Mouse (Mus musculus): Measurements from ENCODE around the gene 1110059E24Rik. TPM values are rescaled to one million over a fixed set of nuclear protein-coding genes. Genes with fewer than 3 reads are reported as not detected.
"Not testable (repeated sequence)": the region's sequence is repeated elsewhere in the genome, so short reads cannot be mapped to it uniquely, and the experiment has no call there.

1110059E24Rik gene
- total RNA-seq, 1 experiment from 2014 or later: 30.5 TPM

DNA sequence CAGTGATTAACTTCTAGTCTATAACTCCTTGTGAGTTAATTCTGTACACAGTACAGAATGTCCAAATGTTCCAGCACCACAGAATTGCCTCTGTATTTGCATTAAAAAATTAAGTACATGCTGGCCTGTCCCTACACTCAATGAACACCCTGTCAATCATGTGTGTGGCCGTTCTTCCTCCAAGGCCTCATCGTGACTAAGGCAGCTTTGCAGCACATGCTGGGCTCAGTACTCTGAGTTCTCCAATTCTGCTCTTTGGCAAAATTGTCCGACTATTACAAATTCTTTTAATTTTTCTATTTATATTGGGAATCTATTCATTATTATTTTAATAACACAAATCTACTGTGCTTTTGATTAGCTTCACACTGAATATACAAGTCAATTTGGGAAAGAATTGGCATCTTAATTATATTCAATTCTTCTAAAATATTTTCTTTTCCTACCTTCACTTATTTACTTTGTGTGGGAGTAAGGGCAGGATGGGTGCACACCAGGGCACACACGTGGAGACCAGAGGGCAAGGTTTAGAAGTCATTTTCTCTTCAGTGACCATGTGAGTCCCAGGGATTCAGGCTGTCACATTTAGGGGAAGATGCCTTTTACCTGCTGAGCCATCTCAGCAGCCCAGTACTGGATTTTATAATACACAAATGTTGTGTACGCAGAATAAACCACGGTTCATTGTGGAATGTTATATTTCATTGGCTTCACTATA lies 26.3 kb downstream of the 1110059E24Rik start:
- DNase-seq: peak; percentile 37

DNA sequence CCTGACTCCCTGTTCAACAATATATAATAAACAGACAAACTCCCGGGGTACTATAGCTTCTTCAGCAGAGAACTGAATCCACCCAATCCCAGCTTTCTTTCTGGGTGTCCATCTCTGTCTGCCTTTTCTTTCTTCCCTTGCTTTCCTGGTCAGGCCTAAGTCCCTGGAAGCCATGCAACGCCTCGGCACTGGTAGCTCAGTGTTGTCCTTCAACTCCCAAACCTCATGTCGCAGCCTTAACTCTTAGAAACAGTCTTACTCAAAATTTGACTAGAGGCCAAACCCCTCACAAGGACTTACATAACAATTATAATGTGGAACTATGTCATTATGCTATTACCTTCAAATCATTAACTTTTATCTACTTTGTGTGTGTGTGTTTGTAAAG lies 28.6 kb downstream of the 1110059E24Rik start:
- DNase-seq: peak; percentile 22

DNA sequence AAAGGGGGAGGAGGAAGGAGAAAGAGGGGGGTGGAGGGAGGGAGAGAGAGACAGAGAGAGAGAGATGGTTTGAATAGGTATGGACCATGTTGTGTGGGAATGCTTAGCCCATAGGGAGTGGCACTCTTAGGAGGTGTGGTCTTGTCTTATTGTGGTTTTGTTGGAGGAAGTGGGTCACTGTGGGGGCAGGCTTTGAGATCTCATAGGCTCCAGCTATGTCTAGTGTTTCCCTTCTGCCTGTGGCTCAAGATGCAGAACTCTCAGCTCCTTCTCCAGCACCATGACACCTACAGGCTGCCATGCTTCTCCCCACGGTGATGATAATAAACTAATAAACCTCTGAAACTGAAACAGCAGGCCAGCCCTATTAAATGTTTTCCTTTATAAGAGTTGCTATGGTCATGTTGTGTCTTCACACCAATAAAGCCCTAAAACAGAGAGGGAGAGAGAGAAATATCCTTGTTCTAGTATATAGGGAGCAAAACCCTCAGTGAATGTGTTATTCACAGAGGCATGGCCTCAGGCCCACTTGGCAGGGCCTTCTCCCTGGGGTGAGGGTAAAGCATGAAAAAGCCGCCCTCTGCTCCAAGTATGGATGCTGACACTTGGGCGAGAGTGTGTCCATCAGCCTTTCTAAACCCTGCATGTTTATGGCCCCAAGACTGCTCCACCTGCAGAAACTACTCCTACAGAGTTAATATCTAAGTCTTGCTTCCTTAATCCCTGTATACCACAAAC lies 29.2 kb downstream of the 1110059E24Rik start:
- DNase-seq: peak; percentile 56

DNA sequence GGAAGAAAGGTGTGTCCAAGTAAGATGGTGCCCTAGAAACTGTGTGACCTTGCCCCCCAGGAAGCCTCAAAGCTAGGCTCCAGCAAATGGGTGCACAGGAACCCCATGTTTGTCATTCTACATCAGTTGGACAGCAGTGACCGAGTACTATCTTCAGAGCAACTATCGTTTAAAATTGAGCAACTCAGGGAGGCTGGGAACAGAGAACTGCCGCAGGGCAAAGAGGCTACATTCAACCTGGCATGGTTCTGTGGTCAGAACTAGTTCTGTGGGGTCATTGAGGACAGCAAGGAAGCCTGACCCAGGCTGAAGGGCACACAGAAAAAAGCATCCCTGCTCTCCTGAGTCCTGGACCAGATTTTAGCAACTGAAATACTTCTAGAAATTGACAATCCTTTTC lies 37.0 kb downstream of the 1110059E24Rik start:
- DNase-seq: no peak

DNA sequence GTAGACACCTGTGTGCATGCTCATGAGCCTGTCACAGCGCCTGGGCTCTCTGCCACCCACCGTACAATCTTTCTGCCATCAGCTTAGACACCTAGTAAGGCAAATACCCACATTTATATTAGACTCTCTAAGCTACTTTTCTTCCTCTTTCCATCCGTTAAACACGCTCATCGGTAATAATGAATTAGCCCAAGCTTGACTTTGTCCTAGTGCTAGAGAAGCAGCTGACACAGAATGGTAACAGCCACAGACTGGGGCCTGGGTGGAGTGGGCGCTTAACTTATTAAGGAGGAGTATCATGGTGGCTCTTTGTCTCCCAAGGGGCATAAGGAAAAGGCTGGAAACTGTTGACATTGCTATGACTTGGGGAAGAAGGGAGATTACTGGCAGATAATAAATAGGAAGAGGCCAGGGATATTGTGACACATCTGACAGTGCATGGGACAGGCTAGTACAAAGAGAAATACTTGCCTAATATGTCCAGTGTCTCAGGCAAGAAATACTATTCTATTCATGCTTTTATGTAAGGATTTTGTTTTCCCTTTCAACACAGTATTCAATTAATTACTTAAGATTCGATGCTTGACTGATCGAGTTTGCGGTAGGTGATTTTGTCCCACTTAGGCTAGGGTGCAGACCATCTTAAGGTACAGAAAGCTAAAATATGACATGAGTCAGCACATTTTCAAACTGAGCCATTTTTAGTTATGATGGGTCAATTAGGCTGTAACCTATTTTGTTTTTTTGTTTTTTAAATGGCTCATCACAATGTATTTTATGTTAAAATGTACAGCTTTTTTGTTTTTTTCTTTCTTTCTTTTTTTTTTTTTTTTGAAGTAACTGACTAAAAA lies 40.8 kb downstream of the 1110059E24Rik start:
- no peak for DNase-seq

DNA sequence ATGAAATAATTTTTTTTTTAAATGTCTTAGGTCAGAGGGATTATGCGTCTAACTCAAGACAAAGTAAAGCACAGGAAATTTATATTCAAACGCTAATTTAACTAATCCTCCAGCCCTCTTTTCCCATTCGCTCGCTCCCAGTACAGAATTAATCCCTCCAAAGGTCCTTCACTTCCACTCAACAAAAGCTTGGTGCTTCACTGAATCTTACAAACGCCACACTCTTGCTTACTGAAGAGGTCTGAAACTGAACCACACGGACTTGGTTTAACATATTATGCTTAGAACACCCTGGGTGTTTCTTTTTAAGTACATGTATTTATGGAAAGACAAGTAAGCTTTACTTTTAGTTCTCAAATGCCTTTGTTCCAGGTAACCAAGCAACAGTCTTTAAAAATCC lies 41.5 kb downstream of the 1110059E24Rik start:
- DNase-seq: no peak

DNA sequence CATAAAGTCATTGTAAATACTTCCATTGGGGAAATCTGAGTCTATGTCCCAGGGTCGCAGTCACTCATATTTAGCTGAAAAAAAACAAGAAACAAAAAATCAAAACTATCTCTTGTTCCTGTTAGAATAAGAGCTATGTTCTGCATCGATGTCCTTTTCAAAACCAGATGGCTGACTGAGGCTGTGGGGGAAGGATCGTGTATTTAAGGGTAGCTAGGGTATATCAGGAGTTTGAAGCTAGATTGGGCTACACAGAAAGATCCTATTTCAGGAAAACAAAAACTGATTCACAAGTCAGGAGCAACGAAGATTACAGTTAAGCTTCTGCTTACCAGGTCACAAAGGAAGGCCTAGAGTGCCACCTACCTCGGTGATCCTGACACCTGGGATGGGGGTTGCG lies 42.5 kb downstream of the 1110059E24Rik start:
- no peak for DNase-seq

DNA sequence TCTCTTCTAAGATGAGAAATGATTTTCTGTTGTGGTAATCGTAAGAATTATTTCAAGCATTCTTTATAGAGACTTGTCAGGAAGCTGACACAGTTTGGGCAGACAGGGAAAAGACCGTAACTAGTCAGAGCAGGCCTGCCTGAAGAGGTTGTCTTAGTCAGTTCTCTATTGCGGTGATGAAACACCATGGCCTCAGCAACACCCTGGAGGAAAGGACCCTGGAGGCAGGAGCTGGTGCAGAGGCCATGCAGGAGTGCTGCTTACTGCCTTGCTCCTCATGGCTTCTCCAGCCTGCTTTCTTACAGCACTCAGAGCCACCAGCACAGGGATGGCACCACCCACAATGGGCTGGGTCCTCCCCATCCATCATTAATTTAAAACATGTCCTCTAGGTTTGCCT lies 47.5 kb downstream of the 1110059E24Rik start:
- DNase-seq: peak; percentile 31

DNA sequence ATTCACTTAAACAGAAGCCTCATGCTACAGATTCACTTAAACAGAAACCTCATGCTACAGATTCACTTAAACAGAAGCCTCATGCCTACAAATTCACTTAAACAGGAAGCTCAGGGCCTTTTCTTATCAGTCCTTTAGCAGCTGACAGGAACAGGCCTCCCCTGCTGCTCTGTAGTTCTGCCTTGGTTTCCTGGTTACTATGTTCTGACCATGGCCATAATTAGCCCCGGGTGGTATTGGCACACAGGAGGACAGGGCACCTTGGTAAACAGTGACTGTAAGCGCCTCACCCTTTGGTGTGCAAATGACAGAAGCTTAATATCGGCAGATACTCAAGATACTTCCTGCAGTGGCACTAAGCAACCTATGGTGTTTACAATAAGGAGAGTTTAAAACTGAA lies 48.9 kb downstream of the 1110059E24Rik start:
- peak; percentile 19 for DNase-seq

DNA sequence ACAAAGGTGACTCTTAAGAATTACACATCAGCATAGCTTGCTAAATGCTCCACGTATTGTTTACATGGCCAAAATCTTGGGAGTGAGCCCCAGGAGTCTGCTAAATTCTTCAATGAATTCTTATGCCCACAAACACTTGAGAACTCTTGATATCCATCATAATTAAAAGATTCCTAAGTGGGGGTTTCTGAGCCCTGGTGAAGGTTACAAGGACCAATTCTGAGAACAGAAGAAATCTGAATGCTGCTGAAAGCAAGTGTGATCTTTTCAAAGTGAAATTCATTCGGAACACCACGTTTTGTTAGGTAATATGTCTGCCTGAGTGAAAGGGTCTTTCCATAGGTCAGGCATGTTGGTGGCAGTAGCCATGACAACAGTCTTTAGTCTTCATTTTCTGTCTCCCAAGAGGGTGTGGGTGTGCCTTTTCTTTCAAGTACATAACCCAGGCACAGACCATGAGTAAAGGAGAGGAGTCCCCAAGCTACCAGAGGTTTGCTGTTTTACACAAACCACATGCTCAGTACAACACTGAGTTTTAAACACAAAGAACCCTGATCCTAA lies 51.2 kb downstream of the 1110059E24Rik start:
- no peak for DNase-seq

DNA sequence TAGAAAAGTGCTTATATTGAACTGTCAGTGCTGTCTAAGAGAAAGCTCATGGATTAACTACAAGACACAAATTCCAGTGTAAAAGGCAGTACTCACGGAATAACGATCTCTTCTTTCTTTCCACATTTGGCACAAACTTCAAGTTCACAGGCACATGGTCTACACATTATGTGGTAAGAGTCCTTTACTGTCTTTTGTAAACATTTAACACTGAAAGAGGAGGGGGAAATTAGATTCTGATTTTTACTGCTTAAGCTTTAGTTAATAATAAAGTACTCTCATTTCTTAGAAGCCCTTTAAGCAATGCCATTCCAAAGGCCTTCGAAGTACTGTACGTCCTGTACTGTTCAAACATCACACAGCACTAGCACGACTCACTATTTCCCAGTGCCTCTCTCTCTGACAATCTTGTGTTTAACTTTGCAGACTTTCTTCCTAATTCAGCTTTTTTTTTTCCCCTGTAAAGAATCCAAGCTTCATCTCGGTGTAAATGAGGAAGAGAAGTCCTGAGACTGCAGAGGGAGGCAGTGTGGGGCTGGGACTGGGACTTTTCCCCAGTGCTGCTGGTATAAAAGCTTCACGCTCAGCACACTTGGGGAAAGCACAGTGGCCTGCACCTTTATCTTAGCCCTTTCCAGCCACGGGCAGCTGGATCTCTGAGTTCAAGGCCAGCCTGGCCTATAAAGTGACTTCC lies 54.0 kb downstream of the 1110059E24Rik start:
- DNase-seq: no peak

DNA sequence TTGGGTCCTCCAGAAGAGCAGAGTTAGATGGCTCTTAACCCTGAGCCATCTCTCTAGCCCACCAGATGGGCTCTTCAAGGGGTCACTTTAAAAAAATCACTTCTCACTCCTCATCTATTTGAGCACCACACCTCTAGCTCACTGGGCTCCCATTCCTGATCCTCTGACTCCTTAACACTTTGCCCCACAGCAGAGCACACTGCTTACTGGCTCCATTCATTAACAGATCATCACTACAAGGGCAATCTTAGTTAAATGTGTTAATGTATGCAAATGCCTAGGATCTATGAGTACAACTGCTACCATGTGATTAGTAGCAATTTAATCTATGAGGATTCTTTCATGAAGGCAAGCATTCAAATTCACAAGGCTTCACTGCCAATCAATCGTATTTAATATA lies 58.1 kb downstream of the 1110059E24Rik start:
- DNase-seq: no peak

DNA sequence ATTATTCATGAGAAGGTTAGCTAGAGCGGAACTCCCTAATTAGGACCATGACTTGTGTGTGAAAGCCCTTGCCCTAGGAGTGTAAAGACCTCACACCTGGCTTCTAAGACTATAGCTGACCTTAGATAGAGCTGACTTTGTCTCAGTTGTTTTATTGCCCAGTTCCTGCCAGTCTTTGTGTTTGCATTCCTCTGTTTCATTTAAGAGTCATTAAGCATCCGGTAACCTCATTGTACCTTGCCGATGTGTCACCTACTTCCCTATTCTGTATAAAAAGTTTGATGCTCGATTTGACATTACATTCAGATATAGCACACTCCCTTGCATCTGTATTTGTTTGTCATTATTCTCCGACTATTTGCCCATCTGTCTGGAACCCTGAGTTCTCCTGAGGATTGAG lies 60.6 kb downstream of the 1110059E24Rik start:
- DNase-seq: not testable (repeated sequence)

DNA sequence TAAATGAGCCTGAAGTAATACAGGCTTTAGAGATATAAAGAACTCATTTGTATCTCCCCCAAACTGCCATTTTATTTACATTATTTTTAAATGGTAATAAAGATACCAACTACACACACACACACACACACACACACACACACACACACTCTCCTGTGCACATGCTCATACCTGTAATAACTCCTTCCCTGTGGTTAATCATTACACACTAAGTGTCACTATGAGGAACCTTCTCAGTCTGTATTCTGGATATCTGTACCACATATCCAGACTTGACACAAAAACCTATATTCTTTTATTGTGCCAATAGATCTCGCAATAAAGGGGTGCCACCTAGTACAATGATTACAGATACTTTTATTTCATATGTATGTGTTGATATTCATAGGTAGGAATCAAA lies 62.9 kb downstream of the 1110059E24Rik start:
- no peak for DNase-seq

DNA sequence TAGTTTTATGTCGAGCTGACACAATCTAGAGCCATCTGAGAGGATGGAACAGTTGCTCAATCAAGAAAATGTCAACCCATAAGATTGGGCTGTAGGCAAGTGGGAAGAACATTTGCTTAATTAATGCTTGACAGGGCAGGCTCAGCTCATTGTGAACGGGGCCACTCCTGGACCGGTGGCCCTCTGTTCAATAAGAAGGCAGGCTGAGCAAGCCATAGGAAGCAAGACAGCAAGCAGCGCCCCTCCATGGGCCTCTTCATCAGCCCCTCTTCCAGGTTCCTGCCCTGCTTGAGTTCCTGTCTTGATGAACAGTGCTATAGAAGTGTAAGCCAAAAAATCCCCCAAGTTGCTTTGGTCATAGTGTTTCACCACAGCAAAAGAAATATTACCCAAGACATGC lies 65.2 kb downstream of the 1110059E24Rik start:
- DNase-seq: no peak

DNA sequence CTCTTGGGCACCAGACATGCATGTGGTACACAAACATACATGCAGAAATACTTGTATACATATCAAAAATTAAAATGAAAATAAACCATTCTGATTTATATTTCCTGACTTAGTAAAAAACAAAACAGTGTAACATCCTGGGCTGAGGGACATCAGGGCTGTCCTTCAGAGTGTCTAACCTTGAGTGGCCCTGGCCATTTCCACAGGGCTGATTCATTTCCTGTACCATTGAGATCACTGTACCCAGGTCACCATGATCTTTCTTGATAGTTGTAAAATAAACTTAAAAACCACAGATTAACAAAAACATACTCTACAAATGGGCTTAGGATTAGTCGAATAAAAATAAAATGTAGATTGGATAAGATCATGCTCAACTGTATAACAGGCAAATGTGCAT lies 66.2 kb downstream of the 1110059E24Rik start:
- DNase-seq: peak; percentile 40

DNA sequence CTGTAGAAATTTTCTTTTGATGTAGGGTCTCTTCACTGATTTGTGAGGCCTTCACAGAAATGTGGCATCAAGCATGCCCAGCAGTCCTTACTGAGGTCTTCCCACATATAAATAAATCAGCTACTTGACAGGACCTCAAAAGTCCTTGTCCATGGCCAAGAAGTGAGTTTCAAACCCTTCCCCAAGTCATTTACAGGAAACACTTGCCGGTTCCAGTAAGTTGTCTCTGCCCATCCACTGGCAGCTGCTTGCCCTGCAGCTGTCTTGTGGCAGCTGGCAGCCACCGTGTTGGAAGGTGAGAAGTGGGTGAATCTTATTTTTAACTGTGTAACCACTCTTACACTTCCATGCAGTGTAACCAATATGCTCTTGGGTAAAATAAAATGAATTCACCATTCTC lies 66.9 kb downstream of the 1110059E24Rik start:
- DNase-seq: no peak

DNA sequence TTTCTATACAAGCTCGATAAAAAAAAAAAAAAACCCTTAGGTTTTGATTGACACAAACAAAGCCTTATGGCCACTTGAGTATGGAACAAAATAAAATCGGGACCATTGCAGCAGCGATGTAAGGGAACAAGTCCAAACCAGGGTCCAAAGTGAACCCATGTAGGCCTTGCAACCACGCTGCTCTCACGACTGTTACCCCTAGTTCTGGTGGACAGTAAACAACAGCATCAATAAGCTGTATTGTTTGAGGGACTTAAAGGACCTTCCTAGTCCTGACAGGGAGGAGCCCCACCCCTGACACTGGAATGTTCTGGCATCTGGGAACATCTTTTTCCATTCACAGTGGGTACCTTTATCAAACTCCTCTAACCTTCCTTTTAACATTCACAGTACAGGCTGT lies 68.8 kb downstream of the 1110059E24Rik start:
- no peak for DNase-seq

DNA sequence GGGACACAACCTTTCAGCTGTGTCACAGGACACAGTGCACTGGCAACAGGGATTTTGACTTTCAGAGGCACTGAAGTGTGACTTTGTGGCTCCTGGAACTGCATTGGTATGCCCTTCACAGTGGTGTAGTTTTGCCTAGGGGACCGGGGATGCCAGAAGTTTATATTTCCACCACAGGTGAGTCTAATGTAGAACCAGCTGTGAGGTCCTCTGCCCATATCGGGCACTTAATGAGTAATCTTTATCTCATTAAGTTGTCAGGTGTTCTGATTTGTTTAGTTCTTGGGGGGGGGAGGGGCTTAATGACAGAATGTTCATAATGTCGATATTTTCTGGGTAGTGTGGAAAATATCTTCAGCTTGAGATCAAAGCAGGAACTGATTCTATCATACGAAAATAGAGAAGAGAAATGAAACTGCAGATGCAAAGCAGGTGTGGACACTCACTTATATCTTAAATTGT lies 69.2 kb downstream of the 1110059E24Rik start:
- DNase-seq: no peak

DNA sequence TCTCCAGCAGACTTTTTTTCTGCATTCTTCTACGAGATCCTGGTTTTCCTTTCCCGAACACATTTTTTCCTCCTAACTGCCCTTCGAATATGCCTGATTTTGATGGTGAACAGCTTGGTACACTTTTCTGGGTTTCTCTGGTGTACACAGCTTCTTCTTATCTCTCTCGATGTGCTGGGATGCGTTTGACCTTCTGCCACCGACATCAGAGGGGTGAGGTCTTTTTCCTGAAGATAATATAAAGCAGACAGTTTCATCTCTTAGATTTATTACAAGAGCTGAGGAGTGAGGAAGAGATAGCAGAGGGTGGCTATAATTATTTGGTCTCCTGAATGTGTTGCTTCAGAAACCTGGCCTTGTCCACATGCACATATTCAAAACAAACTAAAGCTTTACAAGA lies 71.4 kb downstream of the 1110059E24Rik start:
- DNase-seq: no peak

DNA sequence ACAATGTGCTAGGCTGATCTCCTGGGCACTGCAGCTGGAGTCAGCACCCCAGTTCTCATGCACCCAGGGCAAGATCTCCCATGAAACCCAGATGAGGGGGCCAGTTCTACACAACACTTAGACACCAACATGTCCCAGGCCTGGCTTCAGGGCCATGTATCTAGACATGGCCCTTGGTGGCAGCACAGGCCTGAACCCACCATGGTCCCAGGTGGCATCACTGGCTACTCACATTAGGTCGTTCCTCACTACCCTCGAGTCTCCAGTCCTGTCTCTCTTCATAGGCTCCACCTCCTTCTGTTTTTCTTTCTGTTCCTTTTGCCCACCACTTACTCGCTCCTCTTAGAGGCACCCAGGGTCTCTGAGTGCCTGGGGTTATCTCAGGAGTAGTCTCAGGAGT lies 72.9 kb downstream of the 1110059E24Rik start:
- no peak for DNase-seq

DNA sequence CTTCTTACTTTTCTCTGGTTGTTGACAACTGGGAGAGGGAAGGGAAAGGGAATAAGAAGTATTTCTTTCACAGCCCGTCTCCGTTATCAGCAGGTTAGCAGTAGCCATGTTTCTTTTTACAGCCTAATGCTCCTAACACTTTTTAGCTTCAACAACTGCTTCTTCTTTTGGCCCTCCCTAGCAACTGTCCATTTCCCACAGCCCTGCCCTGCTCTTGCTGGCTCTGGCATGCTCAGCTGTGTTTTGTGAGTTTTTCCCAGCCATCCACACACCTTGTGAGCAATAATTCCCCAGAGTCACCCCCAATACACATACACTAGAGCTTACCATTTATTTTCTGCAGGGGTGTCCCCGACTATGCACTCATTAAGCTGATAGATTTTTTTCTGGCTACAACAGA lies 75.3 kb downstream of the 1110059E24Rik start:
- no peak for DNase-seq

All from adrenal gland, postnatal 14 days (tissue).